Mouse (Mus musculus): ENCODE measurements around the gene 1700007K13Rik. TPM values are rescaled to one million over a fixed set of nuclear protein-coding genes. Genes with fewer than 3 reads are reported as not detected.
"Not testable (repeated sequence)": the region's sequence is repeated elsewhere in the genome, so short reads cannot be mapped to it uniquely, and the experiment has no call there.

Gene 1700007K13Rik
- total and polyA plus RNA-seq, 3 experiments: not detected

GRCm38 (mm10) chr2:28511600-28511999, 45.5 kb upstream of the 1700007K13Rik start:
- not testable (repeated sequence) for H3K79me2 ChIP-seq (ENCODE audit: control insufficient read depth, insufficient read depth, low read length, poor library complexity); H3K27ac ChIP-seq (ENCODE audit: control insufficient read depth, low read depth, low read length); H3K9ac ChIP-seq (ENCODE audit: control insufficient read depth, low read depth, low read length, poor library complexity, severe bottlenecking); H3K36me3 ChIP-seq (ENCODE audit: control insufficient read depth in 1 of 2, insufficient read depth in 2 of 2, low read length in 2 of 2); H3K4me3 ChIP-seq (ENCODE audit: control insufficient read depth in 1 of 2, insufficient read depth in 1 of 2, low read depth in 2 of 2, low read length in 2 of 2); H3K9me3 ChIP-seq (replicated peaks; ENCODE audit: insufficient read depth, low read length)
- peak; percentile 43 for DNase-seq (ENCODE audit: low read depth, low spot score)
- peaks cover 5 to 20% of the 10 kb centered on the region in 2 experiments; a peak in 3 of 4 replicates for H3K27me3 ChIP-seq (ENCODE audit: control insufficient read depth in 1 of 2, insufficient read depth in 2 of 2, low read length in 2 of 2)
- peak; percentile 34; the same call in 1 of the 2 replicates for TF ChIP-seq SMC3 (IDR thresholded peaks at IDR 0.05; ENCODE audit: low read depth, low read length)
- peak; percentile 11 for TF ChIP-seq RAD21 (IDR thresholded peaks at IDR 0.05; ENCODE audit: low read depth, low read length)
- TF ChIP-seq CTCF (IDR thresholded peaks at IDR 0.05 in 2 of 3, conservative IDR thresholded peaks at IDR 0.05 in 1 of 3; ENCODE audit: control insufficient read depth in 1 of 3, insufficient read depth in 1 of 3, low read depth in 2 of 3, low read length in 3 of 3, poor library complexity in 1 of 3, severe bottlenecking in 1 of 3): peak; percentile 24 to 50 (median 45); a peak in 5 of 6 replicates
- H3K4me1 ChIP-seq (ENCODE audit: control insufficient read depth in 1 of 2, insufficient read depth in 2 of 2, low read length in 2 of 2): peaks cover 2 to 14% of the 10 kb centered on the region in 2 experiments; a peak in 3 of 4 replicates

DNA sequence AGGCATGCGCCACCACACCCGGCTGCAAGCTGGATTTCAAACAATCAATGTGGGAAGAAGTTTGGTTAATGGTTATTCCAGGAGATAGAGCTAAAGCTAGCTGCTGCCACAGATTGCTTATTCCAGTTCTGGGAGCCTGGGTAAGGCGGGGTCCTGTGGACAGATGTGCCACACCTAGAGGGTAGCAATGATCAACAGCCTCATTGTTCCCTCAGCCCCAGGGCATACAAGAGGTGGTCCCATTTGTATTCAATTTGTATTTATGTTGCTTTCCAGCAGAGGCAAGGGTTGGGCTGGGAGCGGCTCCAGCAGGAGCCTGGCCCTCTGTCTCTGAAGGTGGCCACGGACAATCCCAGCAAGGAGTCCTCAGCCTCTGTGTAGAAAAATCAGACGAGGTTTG, 40.2 kb upstream of the 1700007K13Rik start:
- H3K36me3 ChIP-seq (ENCODE audit: control insufficient read depth in 1 of 2, insufficient read depth in 2 of 2, low read length in 2 of 2): no peaks in the 10 kb centered on the region
- no peaks in the 10 kb centered on the region for H3K9me3 ChIP-seq (replicated peaks; ENCODE audit: insufficient read depth, low read length)
- H3K79me2 ChIP-seq (ENCODE audit: control insufficient read depth, insufficient read depth, low read length, poor library complexity): no peaks in the 10 kb centered on the region
- TF ChIP-seq TCF12 (IDR thresholded peaks at IDR 0.05; ENCODE audit: low read depth, low read length) (no peak), ZKSCAN1 (IDR thresholded peaks at IDR 0.05; ENCODE audit: low read depth, low read length) (no peak), POLR2AphosphoS5 (IDR thresholded peaks at IDR 0.05; ENCODE audit: borderline replicate concordance, low read depth, low read length) (no peak), RCOR1 (IDR thresholded peaks at IDR 0.05; ENCODE audit: low read depth, low read length) (no peak), MAFK (IDR thresholded peaks at IDR 0.05; ENCODE audit: borderline replicate concordance, low read depth, low read length) (no peak), POLR2A (IDR thresholded peaks at IDR 0.05; ENCODE audit: control insufficient read depth in 1 of 2, insufficient read depth in 1 of 2, low read depth in 1 of 2, low read length in 2 of 2, poor library complexity in 1 of 2) (no peak), SIN3A (IDR thresholded peaks at IDR 0.05; ENCODE audit: low read length) (no peak), UBTF (IDR thresholded peaks at IDR 0.05; ENCODE audit: borderline replicate concordance, insufficient read depth, low read depth, low read length) (no peak), JUND (IDR thresholded peaks at IDR 0.05; ENCODE audit: low read depth, low read length) (no peak), USF1 (IDR thresholded peaks at IDR 0.05; ENCODE audit: low read depth, low read length) (no peak), GATA1 (IDR thresholded peaks at IDR 0.05; ENCODE audit: low read depth, low read length) (no peak), NELFE (IDR thresholded peaks at IDR 0.05; ENCODE audit: low read depth, low read length) (no peak), RAD21 (IDR thresholded peaks at IDR 0.05; ENCODE audit: low read depth, low read length) (no peak), MAZ (IDR thresholded peaks at IDR 0.05; ENCODE audit: low read depth, low read length) (no peak), ZMIZ1 (IDR thresholded peaks at IDR 0.05; ENCODE audit: low read depth, low read length) (no peak), TBP (IDR thresholded peaks at IDR 0.05; ENCODE audit: low read depth, low read length) (no peak), ETS1 (IDR thresholded peaks at IDR 0.05; ENCODE audit: low read depth, low read length) (no peak)
- H3K27ac ChIP-seq (ENCODE audit: control insufficient read depth, low read depth, low read length): no peak overlapping the region
- no peaks in the 10 kb centered on the region for H3K4me1 ChIP-seq (ENCODE audit: control insufficient read depth in 1 of 2, insufficient read depth in 2 of 2, low read length in 2 of 2)
- no peak overlapping the region for H3K4me3 ChIP-seq (ENCODE audit: control insufficient read depth in 1 of 2, insufficient read depth in 1 of 2, low read depth in 2 of 2, low read length in 2 of 2)
- H3K27me3 ChIP-seq (ENCODE audit: control insufficient read depth in 1 of 2, insufficient read depth in 2 of 2, low read length in 2 of 2): peaks cover 10 to 32% of the 10 kb centered on the region in 2 experiments
- no peak overlapping the region for H3K9ac ChIP-seq (ENCODE audit: control insufficient read depth, low read depth, low read length, poor library complexity, severe bottlenecking)
- DNase-seq (ENCODE audit: low read depth, low spot score): no peak

Data from MEL (cell line).